Mouse (Mus musculus): Measurements from ENCODE around the gene Ptpro. TPM values are rescaled to one million over a fixed set of nuclear protein-coding genes. Genes with fewer than 3 reads are reported as not detected.
"Not testable (repeated sequence)": the region's sequence is repeated elsewhere in the genome, so short reads cannot be mapped to it uniquely, and the experiment has no call there.

The Ptpro gene
- polyA plus RNA-seq, 1 experiment from 2014 or later: 1.8 TPM

GRCm38 (mm10) chr6:137433521-137434137 is 181.5 kb downstream of the Ptpro start:
- Histone ChIP-seq H3K4me3 (no peak overlapping the region), H3K27ac (peak overlapping the region; percentile 77), H3K36me3 (no peaks in the 10 kb centered on the region), H3K27me3 (no peaks in the 10 kb centered on the region), H3K9me3 (no peaks in the 10 kb centered on the region), H3K4me2 (replicated peaks) (no peak overlapping the region), H3K9ac (no peak overlapping the region), H3K4me1 (peaks cover 11% of the 10 kb centered on the region; the same call in 1 of the 2 replicates)
- peak; percentile 91 for ATAC-seq (ENCODE audit: low FRiP score, low read depth)
- 42% methylated on average over 14 of the region's 14 CpGs for WGBS

GRCm38 (mm10) chr6:137437486-137437885 is 185.4 kb downstream of the Ptpro start:
- 73% methylated on average over 4 of the region's 4 CpGs for WGBS
- Histone ChIP-seq H3K9me3 (no peaks in the 10 kb centered on the region), H3K4me3 (no peak overlapping the region), H3K4me2 (replicated peaks) (no peak overlapping the region), H3K36me3 (no peaks in the 10 kb centered on the region), H3K27me3 (no peaks in the 10 kb centered on the region), H3K9ac (no peak overlapping the region), H3K4me1 (peaks cover 11% of the 10 kb centered on the region; the same call in 1 of the 2 replicates), H3K27ac (no peak overlapping the region)
- ATAC-seq (ENCODE audit: low FRiP score, low read depth): no peak

GRCm38 (mm10) chr6:137437902-137438580 is 185.9 kb downstream of the Ptpro start:
- H3K9me3 ChIP-seq: no peaks in the 10 kb centered on the region
- no peaks in the 10 kb centered on the region for H3K27me3 ChIP-seq
- no peak overlapping the region for H3K27ac ChIP-seq
- WGBS: 47% methylated on average over 16 of the region's 16 CpGs
- H3K4me1 ChIP-seq: peaks cover 11% of the 10 kb centered on the region; the same call in 1 of the 2 replicates
- no peak overlapping the region for H3K9ac ChIP-seq
- H3K4me3 ChIP-seq: no peak overlapping the region
- no peak for ATAC-seq (ENCODE audit: low FRiP score, low read depth)
- H3K4me2 ChIP-seq (replicated peaks): no peak overlapping the region
- H3K36me3 ChIP-seq: no peaks in the 10 kb centered on the region

- no peaks in the 10 kb centered on the region for H3K27me3 ChIP-seq
- 81% methylated on average over 19 of the region's 19 CpGs for WGBS
- no peak overlapping the region for H3K27ac ChIP-seq
- H3K36me3 ChIP-seq: no peaks in the 10 kb centered on the region
- H3K4me2 ChIP-seq (replicated peaks): no peak overlapping the region
- no peak overlapping the region for H3K9ac ChIP-seq
- H3K4me3 ChIP-seq: no peak overlapping the region
- no peaks in the 10 kb centered on the region for H3K9me3 ChIP-seq
- H3K4me1 ChIP-seq: peaks cover 8% of the 10 kb centered on the region; the same call in 1 of the 2 replicates
- ATAC-seq (ENCODE audit: low FRiP score, low read depth): no peak
These were observed 188.7 kb downstream of the Ptpro start for GRCm38 (mm10) chr6:137440559-137441486.

GRCm38 (mm10) chr6:137443089-137443488 is 191.0 kb downstream of the Ptpro start:
- Histone ChIP-seq H3K27me3 (no peaks in the 10 kb centered on the region), H3K9ac (no peak overlapping the region), H3K4me2 (replicated peaks) (no peak overlapping the region), H3K36me3 (no peaks in the 10 kb centered on the region), H3K4me1 (peaks cover 10% of the 10 kb centered on the region), H3K9me3 (no peaks in the 10 kb centered on the region), H3K4me3 (no peak overlapping the region), H3K27ac (no peak overlapping the region)
- no peak for ATAC-seq (ENCODE audit: low FRiP score, low read depth)
- 91% methylated on average over 12 of the region's 12 CpGs for WGBS

- WGBS: 81% methylated on average over 7 of the region's 7 CpGs
- not testable (repeated sequence) for H3K36me3 ChIP-seq; H3K9me3 ChIP-seq; H3K27me3 ChIP-seq; H3K4me3 ChIP-seq; H3K27ac ChIP-seq; H3K9ac ChIP-seq; H3K4me2 ChIP-seq (replicated peaks); ATAC-seq (ENCODE audit: low FRiP score, low read depth)
- H3K4me1 ChIP-seq: peaks cover 22% of the 10 kb centered on the region
These were observed 194.0 kb downstream of the Ptpro start for GRCm38 (mm10) chr6:137446116-137446515.

GRCm38 (mm10) chr6:137455537-137456041 is 203.5 kb downstream of the Ptpro start:
- Histone ChIP-seq H3K9me3 (no peaks in the 10 kb centered on the region), H3K27me3 (no peaks in the 10 kb centered on the region), H3K9ac (no peak overlapping the region), H3K36me3 (no peaks in the 10 kb centered on the region), H3K4me2 (replicated peaks) (peak overlapping the region; percentile 3), H3K4me1 (peaks cover 6% of the 10 kb centered on the region), H3K4me3 (no peak overlapping the region), H3K27ac (no peak overlapping the region)
- 13% methylated on average over 10 of the region's 10 CpGs for WGBS
- peak; percentile 89 for ATAC-seq (ENCODE audit: low FRiP score, low read depth)

GRCm38 (mm10) chr6:137456064-137456463 is 203.9 kb downstream of the Ptpro start:
- Histone ChIP-seq H3K4me1 (peaks cover 6% of the 10 kb centered on the region), H3K27ac (no peak overlapping the region), H3K36me3 (no peaks in the 10 kb centered on the region), H3K9me3 (no peaks in the 10 kb centered on the region), H3K9ac (no peak overlapping the region), H3K4me2 (replicated peaks) (peak overlapping the region; percentile 3; the same call in 1 of the 2 replicates), H3K4me3 (no peak overlapping the region), H3K27me3 (no peaks in the 10 kb centered on the region)
- ATAC-seq (ENCODE audit: low FRiP score, low read depth): no peak
- 67% methylated on average over 7 of the region's 7 CpGs for WGBS

GRCm38 (mm10) chr6:137457210-137457609 is 205.1 kb downstream of the Ptpro start:
- Histone ChIP-seq H3K4me3 (no peak overlapping the region), H3K4me1 (peaks cover 6% of the 10 kb centered on the region), H3K4me2 (replicated peaks) (no peak overlapping the region), H3K36me3 (no peaks in the 10 kb centered on the region), H3K9me3 (no peaks in the 10 kb centered on the region), H3K27me3 (no peaks in the 10 kb centered on the region), H3K27ac (no peak overlapping the region), H3K9ac (no peak overlapping the region)
- no peak for ATAC-seq (ENCODE audit: low FRiP score, low read depth)
- WGBS: 56% methylated on average over 7 of the region's 7 CpGs

GRCm38 (mm10) chr6:137458136-137458535 is 206.0 kb downstream of the Ptpro start:
- H3K4me3 ChIP-seq: no peak overlapping the region
- H3K9me3 ChIP-seq: no peaks in the 10 kb centered on the region
- peaks cover 6% of the 10 kb centered on the region for H3K4me1 ChIP-seq
- no peaks in the 10 kb centered on the region for H3K36me3 ChIP-seq
- H3K27me3 ChIP-seq: no peaks in the 10 kb centered on the region
- H3K9ac ChIP-seq: no peak overlapping the region
- 90% methylated on average over 7 of the region's 7 CpGs for WGBS
- no peak for ATAC-seq (ENCODE audit: low FRiP score, low read depth)
- no peak overlapping the region for H3K27ac ChIP-seq
- no peak overlapping the region for H3K4me2 ChIP-seq (replicated peaks)

- H3K4me2 ChIP-seq (replicated peaks): no peak overlapping the region
- peaks cover 14% of the 10 kb centered on the region for H3K4me1 ChIP-seq
- WGBS: 87% methylated on average over 5 of the region's 5 CpGs
- no peak overlapping the region for H3K4me3 ChIP-seq
- H3K9me3 ChIP-seq: no peaks in the 10 kb centered on the region
- H3K9ac ChIP-seq: no peak overlapping the region
- no peak for ATAC-seq (ENCODE audit: low FRiP score, low read depth)
- no peaks in the 10 kb centered on the region for H3K36me3 ChIP-seq
- H3K27me3 ChIP-seq: no peaks in the 10 kb centered on the region
- H3K27ac ChIP-seq: no peak overlapping the region
These were observed 211.7 kb downstream of the Ptpro start for GRCm38 (mm10) chr6:137463771-137464170.

GRCm38 (mm10) chr6:137465253-137465652 is 213.1 kb downstream of the Ptpro start:
- Histone ChIP-seq H3K4me1 (peaks cover 19% of the 10 kb centered on the region), H3K4me3 (no peak overlapping the region), H3K36me3 (no peaks in the 10 kb centered on the region), H3K4me2 (replicated peaks) (no peak overlapping the region), H3K27me3 (no peaks in the 10 kb centered on the region), H3K9me3 (no peaks in the 10 kb centered on the region), H3K27ac (peak overlapping the region; percentile 44; the same call in 1 of the 2 replicates), H3K9ac (no peak overlapping the region)
- peak; percentile 71; the same call in 1 of the 2 replicates for ATAC-seq (ENCODE audit: low FRiP score, low read depth)
- WGBS: 18% methylated on average over 2 of the region's 2 CpGs
